Mouse (Mus musculus) brain, embryonic 18.5 days (tissue): ENCODE results near the gene Calb2.

ENCODE experiments used
- DNase-seq: peaks from one replicate; pipeline ENCODE4 v3.0.0-alpha.2; 2012; ENCODE audit warnings: low read depth, low spot score

The Calb2 gene

GRCm38 (mm10) chr8:110168046-110168445, at the start of gene Calb2:
TSS of gene Calb2 (minus strand) at chr8:110168210.
- no peak for DNase-seq

DNA sequence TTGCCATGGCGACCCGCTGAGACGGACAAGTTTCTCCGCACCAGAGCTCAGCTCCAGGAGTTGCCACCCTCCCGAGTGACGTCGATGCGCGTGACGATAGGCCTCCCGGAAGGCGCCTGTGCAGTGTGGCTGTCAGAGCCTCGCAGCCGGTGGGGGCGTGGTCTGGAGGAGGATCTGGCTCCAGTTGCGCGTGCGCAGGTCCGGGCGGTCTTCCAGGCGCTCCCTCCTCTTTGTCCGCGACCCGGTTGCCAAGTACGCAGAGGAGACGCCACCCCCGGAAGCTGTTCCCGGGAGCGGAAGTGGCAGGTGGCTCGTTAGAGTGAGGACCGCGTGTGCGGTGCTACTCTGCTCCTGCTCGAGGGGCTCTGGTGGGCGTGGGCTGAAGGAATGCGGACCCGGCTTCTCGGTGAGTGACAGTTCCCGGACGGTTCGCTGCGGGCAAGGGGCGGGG, 49.7 kb upstream of the Calb2 start:
- DNase-seq, result peak; percentile 98

- no peak for DNase-seq
These were observed 49.2 kb upstream of the Calb2 start for GRCm38 (mm10) chr8:110217198-110217597.

DNA sequence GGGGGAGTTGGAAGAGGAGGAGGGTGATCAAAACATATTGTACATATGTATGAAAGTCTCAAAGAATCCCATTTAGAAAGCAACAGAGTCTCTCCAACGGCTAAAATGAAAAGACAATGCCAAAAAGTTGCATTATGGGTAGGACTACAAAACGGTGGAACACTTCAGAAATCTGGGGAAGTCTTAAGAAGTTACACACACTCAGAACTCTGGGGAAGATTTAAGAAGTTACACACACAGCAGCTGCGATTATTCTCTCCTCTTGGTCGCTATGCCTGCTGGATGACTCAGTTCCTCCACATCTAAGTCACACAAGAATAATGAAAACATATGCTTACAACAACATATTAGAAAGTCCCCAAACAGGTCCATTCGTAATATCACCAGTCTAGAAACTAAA, 48.2 kb upstream of the Calb2 start:
- DNase-seq, result no peak

DNA sequence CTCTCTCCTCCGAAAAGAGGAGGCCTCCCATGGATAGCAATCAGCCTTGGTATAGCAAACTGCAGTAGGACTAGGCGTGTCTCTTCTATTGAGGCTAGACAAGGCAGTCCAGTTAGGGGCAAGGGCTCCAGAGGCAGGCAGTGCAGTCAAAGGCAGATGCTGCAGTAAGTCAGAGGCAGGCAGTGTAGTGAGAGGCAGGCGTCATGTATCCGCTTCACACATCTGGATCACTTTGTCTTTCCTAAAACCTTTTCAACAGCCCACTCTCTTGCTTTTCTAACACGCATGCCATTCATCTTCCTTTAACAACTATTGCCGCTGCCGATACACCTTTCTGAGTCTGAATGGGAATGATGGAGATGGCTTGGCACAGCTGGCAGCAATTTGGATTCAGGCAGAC, 47.4 kb upstream of the Calb2 start, which contains the start of gene Cmtr2:
Gene Cmtr2, plus strand, starts transcription at position 301 of the 400 bp plus-strand sequence.
- DNase-seq, result no peak

DNA sequence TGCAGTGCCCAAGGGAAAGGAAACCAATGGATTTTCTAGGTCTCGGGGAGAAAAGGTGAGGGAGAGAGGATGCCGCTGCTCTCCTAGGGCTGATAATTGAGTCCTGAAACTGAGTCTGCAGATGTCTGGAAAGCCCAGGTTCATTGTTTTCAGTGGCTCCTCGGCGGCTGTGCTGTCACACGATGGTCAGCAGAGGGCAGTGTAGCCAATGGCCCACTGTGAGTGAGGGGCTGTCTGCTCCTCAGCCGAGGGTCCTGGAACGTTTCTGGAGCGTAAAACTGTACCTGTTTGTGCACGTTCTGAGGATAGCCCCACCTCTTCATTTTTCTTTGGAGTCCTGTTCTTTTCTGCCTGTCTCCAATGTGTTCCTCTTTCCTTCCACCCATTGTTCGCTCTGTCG, 33.8 kb upstream of the Calb2 start:
- DNase-seq, result no peak

GRCm38 (mm10) chr8:110196678-110197077, 28.7 kb upstream of the Calb2 start:
- DNase-seq, result no peak

GRCm38 (mm10) chr8:110188961-110189750, 21.1 kb upstream of the Calb2 start:
- DNase-seq, result no peak

GRCm38 (mm10) chr8:110185538-110185937, 17.5 kb upstream of the Calb2 start:
- DNase-seq, result no peak

GRCm38 (mm10) chr8:110183748-110184147, 15.7 kb upstream of the Calb2 start:
- no peak for DNase-seq

GRCm38 (mm10) chr8:110182735-110183367, 14.8 kb upstream of the Calb2 start:
- DNase-seq, result no peak

- no peak for DNase-seq
These were observed 9.5 kb upstream of the Calb2 start for GRCm38 (mm10) chr8:110177359-110178155.

GRCm38 (mm10) chr8:110174826-110175225, 6.8 kb upstream of the Calb2 start:
- no peak for DNase-seq

DNA sequence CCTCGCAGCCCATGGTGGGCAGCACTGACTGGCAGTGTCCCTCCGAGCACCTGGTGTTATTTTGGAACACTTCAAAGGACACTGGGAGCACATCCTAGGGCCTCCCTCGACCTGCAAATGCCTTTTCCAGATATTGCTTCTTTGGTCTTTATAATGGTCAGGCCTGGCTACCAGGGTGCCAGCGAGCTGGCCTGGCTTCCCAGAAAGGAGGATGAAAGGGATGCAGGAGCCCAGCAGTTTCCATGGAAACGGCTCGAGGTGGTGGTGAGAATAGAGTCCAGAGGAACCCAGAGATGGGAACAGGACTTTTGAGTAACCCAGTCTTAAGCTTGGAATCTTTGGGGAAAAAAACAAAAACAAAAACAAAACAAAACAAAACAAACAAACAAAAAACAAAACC, 4.2 kb upstream of the Calb2 start:
- DNase-seq, result no peak

- no peak for DNase-seq
These were observed 1.7 kb downstream of the Calb2 start for GRCm38 (mm10) chr8:110166270-110166669.

DNA sequence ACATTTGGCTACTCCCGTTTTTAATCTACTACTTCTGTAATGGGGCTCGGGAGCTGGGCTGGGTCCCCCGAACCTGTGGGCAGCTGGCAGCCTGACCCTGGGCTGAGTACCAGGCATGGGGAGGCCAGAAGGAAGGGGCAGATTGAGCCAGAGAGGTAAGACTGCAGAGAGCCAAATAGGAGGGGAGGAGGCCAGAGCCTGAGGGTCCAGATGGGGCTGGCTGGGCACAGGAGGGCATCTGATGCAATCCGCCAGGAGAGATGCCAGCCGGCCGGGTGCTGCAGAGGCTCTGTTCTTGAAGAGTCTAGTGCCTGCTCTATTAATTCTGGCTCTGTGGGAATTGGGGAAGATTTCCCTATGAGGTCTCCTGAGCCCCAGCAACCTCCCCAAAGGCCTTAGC, 6.0 kb downstream of the Calb2 start:
- DNase-seq, result no peak

DNA sequence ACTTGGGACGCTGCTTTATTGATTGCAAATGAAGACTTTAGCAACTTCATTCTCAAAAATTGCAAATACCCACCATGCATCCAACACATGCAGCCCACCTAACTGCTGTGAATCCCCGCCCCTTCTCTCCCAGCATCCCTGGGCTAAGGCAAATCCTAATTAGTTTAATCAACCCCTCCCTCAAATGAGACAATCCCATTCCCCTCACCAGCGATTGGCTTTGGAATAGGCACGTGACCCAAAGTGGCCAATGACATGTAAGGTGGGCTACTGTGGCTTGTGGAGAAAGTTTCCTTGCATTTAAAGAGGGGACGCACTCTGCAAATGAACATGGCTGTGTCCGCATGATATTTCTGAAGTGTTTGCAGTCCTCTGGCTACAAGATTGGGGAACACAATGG, 15.1 kb downstream of the Calb2 start:
- DNase-seq, result no peak

GRCm38 (mm10) chr8:110145538-110145937, 22.5 kb downstream of the Calb2 start:
- DNase-seq, result no peak

DNA sequence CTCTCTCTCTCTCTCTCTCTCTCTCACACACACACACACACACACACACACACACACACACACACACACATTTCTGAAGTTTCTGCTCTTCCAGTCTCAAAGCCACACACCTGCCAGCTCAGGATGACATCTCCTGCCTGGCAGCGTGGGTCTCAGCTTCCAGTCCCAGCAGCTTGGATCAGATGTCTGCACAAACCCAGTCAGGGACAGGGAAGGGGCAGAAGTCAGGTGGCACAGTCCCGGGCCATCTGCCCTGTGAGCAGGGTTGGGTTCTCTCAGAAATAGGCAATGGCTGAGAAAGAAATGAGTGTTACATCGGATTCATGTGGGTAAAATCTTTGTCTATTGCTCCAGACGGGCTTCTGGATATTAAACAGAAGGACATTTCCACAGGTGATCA, 27.2 kb downstream of the Calb2 start:
- DNase-seq, result no peak

DNA sequence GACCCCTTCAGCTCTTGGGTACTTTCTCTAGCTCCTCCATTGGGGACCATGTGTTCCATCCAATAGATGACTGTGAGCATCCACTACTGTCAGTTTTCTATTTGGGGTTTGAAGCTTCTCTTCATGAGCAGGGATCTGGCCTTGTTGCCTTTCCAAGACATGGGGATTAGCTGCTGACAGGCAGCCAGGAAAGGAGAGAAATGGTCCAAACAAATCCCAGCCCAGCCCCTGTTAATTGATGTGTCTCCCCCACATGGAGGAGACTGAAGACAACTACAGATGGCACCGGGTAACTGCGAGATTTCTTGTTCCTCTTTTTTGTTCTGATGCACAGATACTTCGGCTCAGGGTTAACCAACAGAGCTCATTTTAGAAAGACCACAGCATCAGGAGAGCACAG, 27.9 kb downstream of the Calb2 start:
- no peak for DNase-seq

GRCm38 (mm10) chr8:110135515-110135914, 32.5 kb downstream of the Calb2 start:
- no peak for DNase-seq

- no peak for DNase-seq
These were observed 33.8 kb downstream of the Calb2 start for GRCm38 (mm10) chr8:110134236-110134635.
